Mouse (Mus musculus): ENCODE results near the gene Fstl4. TPM values are rescaled to one million over a fixed set of nuclear protein-coding genes. Genes with fewer than 3 reads are reported as not detected.

Gene Fstl4
- polyA plus RNA-seq, 1 experiment from 2014 or later: 1.5 TPM

- no peak overlapping the region for H3K9ac ChIP-seq
- H3K4me3 ChIP-seq (replicated peaks): no peak overlapping the region
- 0 out of 2 replicates have a peak, but pooled peaks cover 3% of the 10 kb centered on the region for H3K27me3 ChIP-seq
- WGBS: 30% methylated on average over 15 of the region's 15 CpGs
- no peaks in the 10 kb centered on the region for H3K9me3 ChIP-seq (replicated peaks)
- no peak for ATAC-seq (replicated peaks; ENCODE audit: low FRiP score)
- H3K4me2 ChIP-seq: no peak overlapping the region
- no peak overlapping the region for H3K27ac ChIP-seq
- no peaks in the 10 kb centered on the region for H3K36me3 ChIP-seq
- peaks cover 8% of the 10 kb centered on the region for H3K4me1 ChIP-seq
These were observed 155.0 kb downstream of the Fstl4 start for GRCm38 (mm10) chr11:52919231-52919960.

GRCm38 (mm10) chr11:52924196-52924595, 159.8 kb downstream of the Fstl4 start:
- 79% methylated on average over 2 of the region's 2 CpGs for WGBS

GRCm38 (mm10) chr11:52928321-52928720, 163.9 kb downstream of the Fstl4 start:
- no peak overlapping the region for H3K27ac ChIP-seq
- H3K9ac ChIP-seq: no peak overlapping the region
- H3K4me3 ChIP-seq (replicated peaks): no peak overlapping the region
- ATAC-seq (replicated peaks; ENCODE audit: low FRiP score): no peak
- WGBS: 92% methylated on average over 4 of the region's 4 CpGs
- no peaks in the 10 kb centered on the region for H3K27me3 ChIP-seq
- no peaks in the 10 kb centered on the region for H3K4me1 ChIP-seq
- no peaks in the 10 kb centered on the region for H3K9me3 ChIP-seq (replicated peaks)
- no peak overlapping the region for H3K4me2 ChIP-seq
- H3K36me3 ChIP-seq: no peaks in the 10 kb centered on the region

More at GRCm38 (mm10) chr11:52924196-52924595, 159.8 kb downstream of the Fstl4 start:
- Histone ChIP-seq H3K4me3 (replicated peaks) (no peak overlapping the region), H3K36me3 (no peaks in the 10 kb centered on the region), H3K4me1 (peaks cover 8% of the 10 kb centered on the region), H3K9me3 (replicated peaks) (no peaks in the 10 kb centered on the region), H3K9ac (no peak overlapping the region), H3K27ac (no peak overlapping the region), H3K4me2 (no peak overlapping the region), H3K27me3 (no peaks in the 10 kb centered on the region)
- ATAC-seq (replicated peaks; ENCODE audit: low FRiP score): no peak

GRCm38 (mm10) chr11:52939336-52940070, 175.1 kb downstream of the Fstl4 start:
- H3K4me1 ChIP-seq: no peaks in the 10 kb centered on the region
- H3K9ac ChIP-seq: no peak overlapping the region
- no peaks in the 10 kb centered on the region for H3K36me3 ChIP-seq
- no peak overlapping the region for H3K4me3 ChIP-seq (replicated peaks)
- H3K27me3 ChIP-seq: no peaks in the 10 kb centered on the region
- WGBS: 49% methylated on average over 12 of the region's 12 CpGs
- no peak for ATAC-seq (replicated peaks; ENCODE audit: low FRiP score)
- H3K9me3 ChIP-seq (replicated peaks): no peaks in the 10 kb centered on the region
- H3K27ac ChIP-seq: no peak overlapping the region
- H3K4me2 ChIP-seq: no peak overlapping the region

- H3K27ac ChIP-seq: no peak overlapping the region
- 59% methylated on average over 6 of the region's 6 CpGs for WGBS
- no peaks in the 10 kb centered on the region for H3K27me3 ChIP-seq
- no peaks in the 10 kb centered on the region for H3K9me3 ChIP-seq (replicated peaks)
- H3K4me3 ChIP-seq (replicated peaks): no peak overlapping the region
- no peaks in the 10 kb centered on the region for H3K36me3 ChIP-seq
- no peak overlapping the region for H3K4me2 ChIP-seq
- no peak for ATAC-seq (replicated peaks; ENCODE audit: low FRiP score)
- no peaks in the 10 kb centered on the region; the same call in 1 of the 2 replicates for H3K4me1 ChIP-seq
- no peak overlapping the region for H3K9ac ChIP-seq
These were observed 178.5 kb downstream of the Fstl4 start for GRCm38 (mm10) chr11:52942967-52943366.

GRCm38 (mm10) chr11:52954995-52955394, 190.6 kb downstream of the Fstl4 start:
- Histone ChIP-seq H3K4me1 (0 out of 2 replicates have a peak, but pooled peaks cover 7% of the 10 kb centered on the region), H3K27ac (no peak overlapping the region), H3K9me3 (replicated peaks) (no peaks in the 10 kb centered on the region), H3K9ac (no peak overlapping the region), H3K4me3 (replicated peaks) (no peak overlapping the region), H3K4me2 (no peak overlapping the region), H3K36me3 (no peaks in the 10 kb centered on the region), H3K27me3 (no peaks in the 10 kb centered on the region)
- 89% methylated on average over 3 of the region's 3 CpGs for WGBS
- no peak for ATAC-seq (replicated peaks; ENCODE audit: low FRiP score)

GRCm38 (mm10) chr11:52968809-52969208, 204.4 kb downstream of the Fstl4 start:
- Histone ChIP-seq H3K4me2 (no peak overlapping the region), H3K36me3 (no peaks in the 10 kb centered on the region), H3K4me3 (replicated peaks) (no peak overlapping the region), H3K9ac (no peak overlapping the region), H3K4me1 (no peaks in the 10 kb centered on the region), H3K9me3 (replicated peaks) (no peaks in the 10 kb centered on the region), H3K27me3 (no peaks in the 10 kb centered on the region), H3K27ac (no peak overlapping the region)
- WGBS: 52% methylated on average over 9 of the region's 9 CpGs
- ATAC-seq (replicated peaks; ENCODE audit: low FRiP score): no peak

GRCm38 (mm10) chr11:52970396-52970795, 206.0 kb downstream of the Fstl4 start:
- no peaks in the 10 kb centered on the region for H3K9me3 ChIP-seq (replicated peaks)
- no peak overlapping the region for H3K4me2 ChIP-seq
- ATAC-seq (replicated peaks; ENCODE audit: low FRiP score): no peak
- no peaks in the 10 kb centered on the region for H3K27me3 ChIP-seq
- 86% methylated on average over 6 of the region's 6 CpGs for WGBS
- H3K9ac ChIP-seq: no peak overlapping the region
- H3K27ac ChIP-seq: no peak overlapping the region
- H3K4me1 ChIP-seq: no peaks in the 10 kb centered on the region
- H3K4me3 ChIP-seq (replicated peaks): no peak overlapping the region
- no peaks in the 10 kb centered on the region for H3K36me3 ChIP-seq

- Histone ChIP-seq H3K36me3 (no peaks in the 10 kb centered on the region), H3K27ac (no peak overlapping the region), H3K27me3 (no peaks in the 10 kb centered on the region), H3K4me1 (no peaks in the 10 kb centered on the region), H3K9ac (no peak overlapping the region), H3K9me3 (replicated peaks) (peaks cover 3% of the 10 kb centered on the region; the same call in 1 of the 2 replicates), H3K4me2 (no peak overlapping the region), H3K4me3 (replicated peaks) (no peak overlapping the region)
- ATAC-seq (replicated peaks; ENCODE audit: low FRiP score): no peak
- WGBS: 81% methylated on average over 8 of the region's 8 CpGs
These were observed 222.6 kb downstream of the Fstl4 start for GRCm38 (mm10) chr11:52986986-52987385.

- ATAC-seq (replicated peaks; ENCODE audit: low FRiP score): no peak
- whole genome bisulfite sequencing: 91% methylated on average over 5 of the region's 5 CpGs
- Histone ChIP-seq H3K4me3 (replicated peaks) (no peak overlapping the region), H3K27ac (no peak overlapping the region), H3K27me3 (no peaks in the 10 kb centered on the region), H3K9ac (no peak overlapping the region), H3K4me1 (peaks cover 4% of the 10 kb centered on the region; the same call in 1 of the 2 replicates), H3K9me3 (replicated peaks) (0 out of 2 replicates have a peak, but pooled peaks cover 4% of the 10 kb centered on the region), H3K4me2 (no peak overlapping the region), H3K36me3 (no peaks in the 10 kb centered on the region)
These were observed 230.3 kb downstream of the Fstl4 start for GRCm38 (mm10) chr11:52994688-52995087.

GRCm38 (mm10) chr11:52996434-52997093, 232.1 kb downstream of the Fstl4 start:
- WGBS: 59% methylated on average over 16 of the region's 16 CpGs
- 0 out of 2 replicates have a peak, but pooled peaks cover 4% of the 10 kb centered on the region for H3K9me3 ChIP-seq (replicated peaks)
- H3K36me3 ChIP-seq: no peaks in the 10 kb centered on the region
- H3K4me2 ChIP-seq: peak overlapping the region; percentile 16; the same call in 1 of the 2 replicates
- H3K4me1 ChIP-seq: peaks cover 4% of the 10 kb centered on the region; the same call in 1 of the 2 replicates
- no peak overlapping the region for H3K9ac ChIP-seq
- no peak overlapping the region for H3K27ac ChIP-seq
- no peak overlapping the region for H3K4me3 ChIP-seq (replicated peaks)
- H3K27me3 ChIP-seq: no peaks in the 10 kb centered on the region
- no peak for ATAC-seq (replicated peaks; ENCODE audit: low FRiP score)

GRCm38 (mm10) chr11:52997421-52997820, 233.0 kb downstream of the Fstl4 start:
- Histone ChIP-seq H3K9ac (no peak overlapping the region), H3K9me3 (replicated peaks) (0 out of 2 replicates have a peak, but pooled peaks cover 4% of the 10 kb centered on the region), H3K4me2 (no peak overlapping the region), H3K36me3 (no peaks in the 10 kb centered on the region), H3K27ac (no peak overlapping the region), H3K4me3 (replicated peaks) (no peak overlapping the region), H3K4me1 (peaks cover 4% of the 10 kb centered on the region; the same call in 1 of the 2 replicates), H3K27me3 (0 out of 2 replicates have a peak, but pooled peaks cover 3% of the 10 kb centered on the region)
- WGBS: 38% methylated on average over 4 of the region's 4 CpGs
- ATAC-seq (replicated peaks; ENCODE audit: low FRiP score): no peak

All from kidney, embryonic 15.5 days (tissue).